Mouse (Mus musculus): ENCODE measurements around the gene Ccnd3.

Ccnd3 gene

GRCm38 (mm10) chr17:47626031-47626430, 121.2 kb downstream of the Ccnd3 start:
- peak; percentile 7 for DNase-seq

GRCm38 (mm10) chr17:47627791-47628190, 122.9 kb downstream of the Ccnd3 start:
- DNase-seq: peak; percentile 33

GRCm38 (mm10) chr17:47628851-47629676, 124.2 kb downstream of the Ccnd3 start:
- peak; percentile 99 for DNase-seq

GRCm38 (mm10) chr17:47629717-47630677, 125.1 kb downstream of the Ccnd3 start:
- peak; percentile 97 for DNase-seq

GRCm38 (mm10) chr17:47630678-47631065, 125.8 kb downstream of the Ccnd3 start, which contains the start of gene Usp49:
Usp49 (plus strand) TSS chr17:47630690.
- no peak for DNase-seq

GRCm38 (mm10) chr17:47632181-47632840, 127.5 kb downstream of the Ccnd3 start:
- peak; percentile 78 for DNase-seq

- DNase-seq: peak; percentile 83
Measured at GRCm38 (mm10) chr17:47633999-47634770, 129.3 kb downstream of the Ccnd3 start.

- peak; percentile 30 for DNase-seq
Measured at GRCm38 (mm10) chr17:47642992-47643391, 138.1 kb downstream of the Ccnd3 start.

- DNase-seq: peak; percentile 94
Measured at GRCm38 (mm10) chr17:47646683-47647082, 141.8 kb downstream of the Ccnd3 start.

GRCm38 (mm10) chr17:47648966-47649365, 144.1 kb downstream of the Ccnd3 start:
- DNase-seq: peak; percentile 64

Measured in heart, adult 11 months (tissue).